Mouse (Mus musculus): ENCODE results near the gene Enpp5.

- TF ChIP-seq CTCF (IDR thresholded peaks at IDR 0.05; ENCODE audit: low read depth, low read length) (no peak), POLR2A (IDR thresholded peaks at IDR 0.05; ENCODE audit: borderline replicate concordance, low read depth, low read length) (no peak)
These were observed 55.9 kb downstream of the Enpp5 start for GRCm38 (mm10) chr17:44134545-44134944.

Measured in bone marrow macrophage, adult 2 months (primary cell).